Mouse (Mus musculus): ENCODE measurements around the gene Hand2. TPM values are rescaled to one million over a fixed set of nuclear protein-coding genes. Genes with fewer than 3 reads are reported as not detected.

The Hand2 gene
- polyA plus RNA-seq, 1 experiment from 2014 or later: not detected

DNA sequence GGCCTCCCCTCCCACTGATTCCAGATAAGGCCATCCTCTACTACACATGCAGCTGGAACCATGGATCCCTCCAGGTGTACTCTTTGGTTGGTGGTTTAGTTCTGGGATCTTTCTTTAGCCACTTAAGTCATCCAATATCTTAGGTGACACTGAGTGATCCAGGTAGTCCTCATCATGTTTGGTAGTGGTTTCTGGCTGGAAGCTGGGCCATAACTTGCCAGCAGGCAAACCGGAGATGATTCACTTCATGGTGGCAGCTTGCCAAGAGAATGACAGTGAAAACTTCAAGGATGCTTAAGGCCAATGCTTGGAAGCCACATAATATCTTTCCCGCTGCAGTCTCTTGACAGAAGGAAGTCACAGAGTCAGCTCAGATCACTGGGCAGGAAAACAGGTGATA lies 42.1 kb downstream of the Hand2 start:
- no peak overlapping the region for H3K9ac ChIP-seq (ENCODE audit: low read depth, low read length)
- H3K4me2 ChIP-seq (ENCODE audit: low read length): no peak overlapping the region
- WGBS: 57% methylated on average over 2 of the region's 2 CpGs
- H3K27ac ChIP-seq (ENCODE audit: low read depth, low read length): no peak overlapping the region
- no peaks in the 10 kb centered on the region for H3K27me3 ChIP-seq (replicated peaks; ENCODE audit: control insufficient read depth, insufficient read depth, low read length)
- no peaks in the 10 kb centered on the region for H3K36me3 ChIP-seq (ENCODE audit: control insufficient read depth, insufficient read depth, low read length)
- no peaks in the 10 kb centered on the region for H3K4me1 ChIP-seq (ENCODE audit: control insufficient read depth, insufficient read depth, low read depth, low read length)
- no peak overlapping the region for H3K4me3 ChIP-seq (ENCODE audit: low read length)
- H3K9me3 ChIP-seq (ENCODE audit: control insufficient read depth, low read length): no peaks in the 10 kb centered on the region
- ATAC-seq: no peak

DNA sequence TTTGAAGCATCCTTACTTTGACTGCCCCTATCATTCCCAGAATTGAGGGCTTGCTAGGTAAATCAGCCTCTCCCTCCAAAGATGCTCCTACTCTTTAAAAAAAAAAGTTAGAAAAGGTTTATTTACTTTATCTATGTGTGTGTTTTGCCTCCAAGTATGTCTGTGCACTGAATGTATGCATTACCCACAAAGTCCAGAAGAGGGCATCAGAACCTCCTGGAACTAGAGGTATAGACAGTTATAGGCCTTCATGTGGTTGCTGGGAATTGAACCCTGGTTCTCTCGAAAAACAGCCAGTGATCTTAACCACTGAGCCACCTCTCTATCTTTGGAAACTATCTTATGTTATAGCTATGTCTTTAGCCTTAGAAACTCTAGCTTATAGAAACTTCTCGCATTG lies 53.3 kb downstream of the Hand2 start:
- H3K27me3 ChIP-seq (replicated peaks; ENCODE audit: control insufficient read depth, insufficient read depth, low read length): no peaks in the 10 kb centered on the region
- no peaks in the 10 kb centered on the region for H3K4me1 ChIP-seq (ENCODE audit: control insufficient read depth, insufficient read depth, low read depth, low read length)
- 94% methylated on average over 2 of the region's 2 CpGs for whole genome bisulfite sequencing
- no peak overlapping the region for H3K4me3 ChIP-seq (ENCODE audit: low read length)
- no peaks in the 10 kb centered on the region for H3K9me3 ChIP-seq (ENCODE audit: control insufficient read depth, low read length)
- no peaks in the 10 kb centered on the region for H3K36me3 ChIP-seq (ENCODE audit: control insufficient read depth, insufficient read depth, low read length)
- H3K9ac ChIP-seq (ENCODE audit: low read depth, low read length): no peak overlapping the region
- H3K4me2 ChIP-seq (ENCODE audit: low read length): no peak overlapping the region
- H3K27ac ChIP-seq (ENCODE audit: low read depth, low read length): no peak overlapping the region
- no peak for ATAC-seq

Other genes starting within 250 kb of the Hand2 start
- 13.7 and 24.4 TPM in 2 replicates for gene Scrg1, start 134.9 kb downstream of the Hand2 start, polyA plus RNA-seq (2015; fragmentation: Nextera tagmentation; extraction: Ambion mirVana)
- gene Sap30, start 166.9 kb downstream of the Hand2 start, polyA plus RNA-seq (2015; fragmentation: Nextera tagmentation; extraction: Ambion mirVana): 20.7 and 22.9 TPM in 2 replicates
- 65.0 and 67.4 TPM in 2 replicates for gene Hmgb2, start 190.9 kb downstream of the Hand2 start, polyA plus RNA-seq (2015; fragmentation: Nextera tagmentation; extraction: Ambion mirVana)